Mouse (Mus musculus) heart, postnatal 0 days (tissue): ENCODE measurements around the gene Gipc2. TPM values are rescaled to one million over a fixed set of nuclear protein-coding genes. Genes with fewer than 3 reads are reported as not detected.

ENCODE experiments used
- ATAC-seq: fragments of 200-750 bp; cut with Nextera tagmentation; 2 replicates; pipeline ENCODE4 v1.8.0; 2017; ENCODE audit warnings: low read depth, moderate number of reproducible peaks, moderate library complexity; ENCODE audit not compliant: insufficient read depth
- DNase-seq: peaks from one replicate; pipeline ENCODE4 v3.0.0-alpha.2; 2016; ENCODE audit warnings: low spot score
- H3K27ac ChIP-seq: fragments of 300-500 bp; sonication (generic); 2 replicates; pipeline ENCODE4 v1.5.1; 2014; ENCODE audit warnings: low read depth, mild to moderate bottlenecking
- H3K27me3 ChIP-seq: fragments of 300-500 bp; sonication (generic); 2 replicates; pipeline ENCODE4 v1.6.1; 2014; ENCODE audit warnings: low read length, mixed read lengths; ENCODE audit not compliant: control insufficient read depth, insufficient read depth
- H3K36me3 ChIP-seq: fragments of 300-500 bp; sonication (generic); replicated peaks from 2 replicates; pipeline ENCODE4 v1.6.1; 2014; ENCODE audit warnings: low read length, mixed read lengths; ENCODE audit not compliant: control insufficient read depth, insufficient read depth
- H3K4me1 ChIP-seq: fragments of 300-500 bp; sonication (generic); 2 replicates; pipeline ENCODE4 v1.6.1; 2014; ENCODE audit warnings: antibody characterized with exemption; ENCODE audit not compliant: control insufficient read depth, insufficient read depth
- H3K4me2 ChIP-seq: fragments of 300-500 bp; sonication (generic); 2 replicates; pipeline ENCODE4 v1.6.1; 2014; ENCODE audit warnings: low read depth, mild to moderate bottlenecking, low read length, moderate library complexity
- H3K4me3 ChIP-seq: fragments of 300-500 bp; sonication (generic); 2 replicates; pipeline ENCODE4 v1.5.1; 2014; ENCODE audit warnings: low read depth, low read length
- H3K9ac ChIP-seq: fragments of 300-500 bp; sonication (generic); replicated peaks from 2 replicates; pipeline ENCODE4 v1.6.1; 2014; ENCODE audit warnings: low read depth, low read length, mixed read lengths
- H3K9me3 ChIP-seq: fragments of 300-500 bp; sonication (generic); replicated peaks from 2 replicates; pipeline ENCODE4 v1.6.1; 2016; ENCODE audit warnings: low read length; ENCODE audit not compliant: control insufficient read depth
- CTCF ChIP-seq: IDR thresholded peaks from 2 replicates; pipeline ENCODE4 v1.5.1; 2016; ENCODE audit warnings: antibody characterized with exemption, control low read depth, low read depth
- EP300 ChIP-seq: IDR thresholded peaks from 2 replicates; pipeline ENCODE4 v1.6.1; 2016; ENCODE audit warnings: antibody characterized with exemption, low read depth
- WGBS: fragments of 180-500 bp; shearing (Covaris S2); extraction: QIAGEN DNeasy Blood & Tissue Kit; methylation state at CpG from one replicate; pipeline ENCODE4 v1.1.7; 2014; 5-methylcytosine and 5-hydroxymethylcytosine counted together
- polyA plus RNA-seq: library from polyadenylated mRNA; unstranded; fragments of >200 nt; fragmentation: Nextera tagmentation; extraction: Ambion mirVana; gene quantifications from 2 replicates; pipeline ENCODE4 v1.2.1, GENCODE M21; 2015
- total RNA-seq: library from RNA; depleted of rRNA; stranded (reverse); fragments of >200 nt; gene quantifications from 2 replicates; pipeline ENCODE4 v1.2.3, GENCODE M21; 2014; ENCODE audit warnings: low replicate concordance

Gipc2 gene
- total and polyA plus RNA-seq, 2 experiments from 2014 or later, result 3.3 TPM; not detected in 1

- no peak for TF ChIP-seq EP300
- no peak for TF ChIP-seq CTCF
- H3K9ac ChIP-seq, result peak overlapping the region; percentile 83
- peak overlapping the region; percentile 93 for H3K27ac ChIP-seq
- no peaks in the 10 kb centered on the region for H3K36me3 ChIP-seq
- DNase-seq (peak; percentile 99), ATAC-seq (peak; percentile 98)
- WGBS, result under 1% methylated on average over 17 of the region's 17 CpGs
- peaks cover 10% of the 10 kb centered on the region for H3K4me1 ChIP-seq
- H3K9me3 ChIP-seq, result no peaks in the 10 kb centered on the region
- H3K27me3 ChIP-seq, result no peaks in the 10 kb centered on the region
- peak overlapping the region; percentile 61 for H3K4me2 ChIP-seq
- peak overlapping the region; percentile 78 for H3K4me3 ChIP-seq
Observed at GRCm38 (mm10) chr3:152193635-152194097, 27.6 kb upstream of the Gipc2 start.

DNA sequence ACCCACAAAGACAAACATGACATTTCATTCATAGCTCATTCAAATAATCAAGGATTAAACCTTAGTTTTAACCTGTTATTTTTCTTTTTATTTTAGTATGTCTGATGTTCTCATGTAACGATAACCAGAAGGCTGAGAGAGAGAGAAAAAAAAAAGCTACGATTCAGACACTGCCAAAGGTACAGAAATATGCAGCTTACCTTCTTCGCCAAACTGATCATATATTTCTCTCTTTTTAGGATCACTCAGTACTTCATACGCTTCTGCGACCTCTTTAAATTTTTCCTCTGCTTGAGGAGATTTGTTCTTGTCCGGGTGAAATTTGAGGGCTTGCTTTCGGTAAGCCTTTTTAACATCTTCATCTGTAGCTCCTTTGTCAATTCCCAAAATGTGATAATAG is 27.1 kb upstream of the Gipc2 start:
- DNase-seq (no peak), ATAC-seq (no peak)
- no peaks in the 10 kb centered on the region for H3K36me3 ChIP-seq
- no peak for TF ChIP-seq CTCF
- no peak for TF ChIP-seq EP300
- H3K9me3 ChIP-seq, result no peaks in the 10 kb centered on the region
- H3K4me2 ChIP-seq, result peak overlapping the region; percentile 61
- H3K27ac ChIP-seq, result peak overlapping the region; percentile 93
- under 1% methylated on average over 7 of the region's 7 CpGs for WGBS
- H3K4me3 ChIP-seq, result peak overlapping the region; percentile 78
- peaks cover 11% of the 10 kb centered on the region for H3K4me1 ChIP-seq
- no peaks in the 10 kb centered on the region for H3K27me3 ChIP-seq
- H3K9ac ChIP-seq, result peak overlapping the region; percentile 83

GRCm38 (mm10) chr3:152192238-152192931 is 26.4 kb upstream of the Gipc2 start:
- Histone ChIP-seq H3K9me3 (no peaks in the 10 kb centered on the region), H3K4me2 (peak overlapping the region; percentile 70), H3K4me3 (peak overlapping the region; percentile 78), H3K4me1 (peaks cover 16% of the 10 kb centered on the region), H3K36me3 (no peaks in the 10 kb centered on the region), H3K27ac (peak overlapping the region; percentile 96), H3K27me3 (no peaks in the 10 kb centered on the region), H3K9ac (peak overlapping the region; percentile 77)
- ATAC-seq, result peak; percentile 19; the same call in 1 of the 2 replicates
- DNase-seq, result peak; percentile 86
- TF ChIP-seq CTCF (no peak), EP300 (no peak)
- WGBS, result 7% methylated on average over 9 of the region's 11 CpGs

GRCm38 (mm10) chr3:152191791-152192237 is 25.8 kb upstream of the Gipc2 start:
- H3K36me3 ChIP-seq, result no peaks in the 10 kb centered on the region
- 5% methylated on average over 6 of the region's 6 CpGs for WGBS
- no peaks in the 10 kb centered on the region for H3K9me3 ChIP-seq
- ATAC-seq (peak; percentile 61), DNase-seq (peak; percentile 72)
- peak overlapping the region; percentile 70 for H3K4me2 ChIP-seq
- no peaks in the 10 kb centered on the region for H3K27me3 ChIP-seq
- H3K9ac ChIP-seq, result peak overlapping the region; percentile 77
- H3K27ac ChIP-seq, result peak overlapping the region; percentile 96
- TF ChIP-seq EP300 (no peak), CTCF (peak; percentile 10; the same call in 1 of the 2 replicates)
- H3K4me1 ChIP-seq, result peaks cover 16% of the 10 kb centered on the region
- H3K4me3 ChIP-seq, result peak overlapping the region; percentile 78

DNA sequence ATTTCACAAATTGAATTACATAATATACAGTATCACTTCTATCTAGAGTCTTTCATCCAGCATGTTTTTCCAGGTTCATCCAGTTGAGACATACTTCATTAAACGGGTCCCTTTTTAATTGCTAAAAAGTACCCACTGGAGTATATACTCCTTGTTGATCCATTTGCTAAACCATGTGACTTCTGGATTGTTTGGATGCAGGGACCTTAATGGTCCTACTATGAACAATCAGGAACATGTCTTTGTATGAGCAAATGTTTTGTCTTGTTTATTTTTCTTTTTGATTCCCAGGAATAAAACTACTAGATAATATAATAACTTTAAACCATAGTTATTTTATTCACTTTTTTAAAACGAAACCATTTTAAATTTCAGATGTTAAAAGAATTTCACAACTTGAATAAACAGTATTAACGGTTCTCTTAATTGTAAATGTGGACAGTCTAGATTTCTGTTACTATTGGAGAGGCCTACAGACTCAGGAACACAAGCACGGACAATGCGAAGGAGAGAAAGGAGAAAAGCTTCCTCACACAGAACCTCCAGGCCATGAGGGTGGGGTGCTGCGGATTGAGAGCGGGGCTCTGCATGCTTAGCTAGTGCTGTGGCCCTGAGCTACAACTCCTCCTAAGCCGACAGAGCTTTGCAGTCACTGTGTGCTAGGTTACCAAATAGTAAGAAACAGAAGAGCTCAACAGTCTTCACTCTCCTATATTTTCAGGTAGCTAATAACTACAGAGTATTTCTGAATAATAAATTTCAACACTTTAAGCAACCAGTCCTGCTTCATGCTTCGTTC is 24.8 kb upstream of the Gipc2 start:
- peak overlapping the region; percentile 78 for H3K4me3 ChIP-seq
- H3K27ac ChIP-seq, result peak overlapping the region; percentile 81
- H3K36me3 ChIP-seq, result peaks cover 3% of the 10 kb centered on the region; the same call in 1 of the 2 replicates
- no peaks in the 10 kb centered on the region for H3K27me3 ChIP-seq
- no peaks in the 10 kb centered on the region for H3K9me3 ChIP-seq
- ATAC-seq, result no peak
- H3K4me2 ChIP-seq, result peak overlapping the region; percentile 70
- TF ChIP-seq EP300, result no peak
- no peak for TF ChIP-seq CTCF
- 29% methylated on average over 9 of the region's 9 CpGs for WGBS
- peaks cover 24% of the 10 kb centered on the region for H3K4me1 ChIP-seq
- DNase-seq, result no peak
- H3K9ac ChIP-seq, result peak overlapping the region; percentile 77
